Mouse (Mus musculus): ENCODE results near the gene Hoxb9. TPM values are rescaled to one million over a fixed set of nuclear protein-coding genes. Genes with fewer than 3 reads are reported as not detected.

Hoxb9 gene
- polyA plus RNA-seq, 1 experiment from 2014 or later, result 7.2 TPM

GRCm38 (mm10) chr11:96271541-96272011 lies 319 bp downstream of the Hoxb9 start:
- peaks cover 14% of the 10 kb centered on the region for H3K4me1 ChIP-seq (replicated peaks)
- H3K9ac ChIP-seq, result peak overlapping the region; percentile 61
- H3K9me3 ChIP-seq, result no peaks in the 10 kb centered on the region
- H3K4me3 ChIP-seq, result peak overlapping the region; percentile 34
- ATAC-seq (ENCODE audit: low FRiP score), result no peak
- H3K4me2 ChIP-seq, result peak overlapping the region; percentile 39
- peaks cover 98% of the 10 kb centered on the region for H3K27me3 ChIP-seq
- peak overlapping the region; percentile 73 for H3K27ac ChIP-seq
- under 1% methylated on average over 52 of the region's 52 CpGs for WGBS
- no peaks in the 10 kb centered on the region for H3K36me3 ChIP-seq

- no peak for ATAC-seq (ENCODE audit: low FRiP score)
- Histone ChIP-seq H3K36me3 (no peaks in the 10 kb centered on the region), H3K4me2 (peak overlapping the region; percentile 39), H3K9ac (peak overlapping the region; percentile 61), H3K27ac (peak overlapping the region; percentile 73), H3K4me3 (peak overlapping the region; percentile 34), H3K27me3 (peaks cover 98% of the 10 kb centered on the region), H3K9me3 (no peaks in the 10 kb centered on the region), H3K4me1 (replicated peaks) (peaks cover 14% of the 10 kb centered on the region)
- WGBS, result under 1% methylated on average over 57 of the region's 58 CpGs
Observed at GRCm38 (mm10) chr11:96272024-96272921, 1.0 kb downstream of the Hoxb9 start.

GRCm38 (mm10) chr11:96274428-96274827 lies 3.2 kb downstream of the Hoxb9 start:
- Histone ChIP-seq H3K4me1 (replicated peaks) (peaks cover 14% of the 10 kb centered on the region), H3K9me3 (no peaks in the 10 kb centered on the region), H3K4me2 (peak overlapping the region; percentile 31), H3K36me3 (no peaks in the 10 kb centered on the region), H3K27me3 (peaks cover 98% of the 10 kb centered on the region), H3K27ac (peak overlapping the region; percentile 73), H3K4me3 (peak overlapping the region; percentile 34), H3K9ac (0 out of 2 replicates have a peak overlapping the region, but pooled peaks have one; percentile 61)
- WGBS, result 3% methylated on average over 10 of the region's 10 CpGs
- ATAC-seq (ENCODE audit: low FRiP score), result no peak

GRCm38 (mm10) chr11:96275896-96276295 lies 4.6 kb downstream of the Hoxb9 start:
- Histone ChIP-seq H3K9ac (no peak overlapping the region), H3K4me2 (peak overlapping the region; percentile 43; the same call in 1 of the 2 replicates), H3K4me1 (replicated peaks) (peaks cover 12% of the 10 kb centered on the region), H3K9me3 (no peaks in the 10 kb centered on the region), H3K27me3 (peaks cover 97% of the 10 kb centered on the region), H3K4me3 (no peak overlapping the region), H3K36me3 (no peaks in the 10 kb centered on the region), H3K27ac (0 out of 2 replicates have a peak overlapping the region, but pooled peaks have one; percentile 20)
- no peak for ATAC-seq (ENCODE audit: low FRiP score)
- WGBS, result 3% methylated on average over 4 of the region's 4 CpGs

GRCm38 (mm10) chr11:96277151-96278044 lies 6.1 kb downstream of the Hoxb9 start:
- peak overlapping the region; percentile 43 for H3K4me2 ChIP-seq
- WGBS, result 1% methylated on average over 35 of the region's 35 CpGs
- no peaks in the 10 kb centered on the region for H3K36me3 ChIP-seq
- ATAC-seq (ENCODE audit: low FRiP score), result no peak
- H3K4me3 ChIP-seq, result peak overlapping the region; percentile 17
- peaks cover 97% of the 10 kb centered on the region for H3K27me3 ChIP-seq
- H3K9ac ChIP-seq, result peak overlapping the region; percentile 49; the same call in 1 of the 2 replicates
- peaks cover 2% of the 10 kb centered on the region for H3K4me1 ChIP-seq (replicated peaks)
- H3K27ac ChIP-seq, result peak overlapping the region; percentile 83
- no peaks in the 10 kb centered on the region for H3K9me3 ChIP-seq

- ATAC-seq (ENCODE audit: low FRiP score), result no peak
- no peaks in the 10 kb centered on the region for H3K4me1 ChIP-seq (replicated peaks)
- no peaks in the 10 kb centered on the region for H3K9me3 ChIP-seq
- peak overlapping the region; percentile 43 for H3K4me2 ChIP-seq
- no peak overlapping the region for H3K9ac ChIP-seq
- H3K36me3 ChIP-seq, result no peaks in the 10 kb centered on the region
- peak overlapping the region; percentile 83 for H3K27ac ChIP-seq
- H3K4me3 ChIP-seq, result 0 out of 2 replicates have a peak overlapping the region, but pooled peaks have one; percentile 5
- peaks cover 95% of the 10 kb centered on the region for H3K27me3 ChIP-seq
- WGBS, result 19% methylated on average over 14 of the region's 14 CpGs
Observed at GRCm38 (mm10) chr11:96278324-96278723, 7.1 kb downstream of the Hoxb9 start.

GRCm38 (mm10) chr11:96278773-96279172 lies 7.5 kb downstream of the Hoxb9 start:
- Histone ChIP-seq H3K9ac (no peak overlapping the region), H3K36me3 (no peaks in the 10 kb centered on the region), H3K27me3 (peaks cover 95% of the 10 kb centered on the region), H3K4me2 (peak overlapping the region; percentile 49), H3K4me1 (replicated peaks) (no peaks in the 10 kb centered on the region), H3K27ac (peak overlapping the region; percentile 83; the same call in 1 of the 2 replicates), H3K9me3 (no peaks in the 10 kb centered on the region), H3K4me3 (no peak overlapping the region)
- ATAC-seq (ENCODE audit: low FRiP score), result 0 out of 2 replicates have a peak, but pooled peaks have one; percentile 46
- under 1% methylated on average over 9 of the region's 9 CpGs for WGBS

- Histone ChIP-seq H3K27ac (peak overlapping the region; percentile 81), H3K4me2 (peak overlapping the region; percentile 49), H3K4me3 (peak overlapping the region; percentile 30), H3K9ac (peak overlapping the region; percentile 71), H3K9me3 (no peaks in the 10 kb centered on the region), H3K36me3 (no peaks in the 10 kb centered on the region), H3K27me3 (peaks cover 95% of the 10 kb centered on the region), H3K4me1 (replicated peaks) (no peaks in the 10 kb centered on the region; the same call in 1 of the 2 replicates)
- 0 out of 2 replicates have a peak, but pooled peaks have one; percentile 50 for ATAC-seq (ENCODE audit: low FRiP score)
- 3% methylated on average over 31 of the region's 31 CpGs for WGBS
Observed at GRCm38 (mm10) chr11:96279421-96280233, 8.4 kb downstream of the Hoxb9 start.

GRCm38 (mm10) chr11:96280399-96281378 lies 9.4 kb downstream of the Hoxb9 start:
- WGBS, result 11% methylated on average over 8 of the region's 8 CpGs
- Histone ChIP-seq H3K27ac (peak overlapping the region; percentile 81), H3K4me3 (peak overlapping the region; percentile 48), H3K4me2 (peak overlapping the region; percentile 54), H3K9ac (peak overlapping the region; percentile 71), H3K4me1 (replicated peaks) (no peaks in the 10 kb centered on the region; the same call in none of the 2 replicates), H3K9me3 (no peaks in the 10 kb centered on the region), H3K36me3 (no peaks in the 10 kb centered on the region), H3K27me3 (peaks cover 94% of the 10 kb centered on the region)
- ATAC-seq (ENCODE audit: low FRiP score), result no peak

- no peak for ATAC-seq (ENCODE audit: low FRiP score)
- Histone ChIP-seq H3K4me1 (replicated peaks) (no peaks in the 10 kb centered on the region; the same call in none of the 2 replicates), H3K27ac (peak overlapping the region; percentile 81), H3K4me2 (peak overlapping the region; percentile 54), H3K36me3 (no peaks in the 10 kb centered on the region), H3K27me3 (peaks cover 93% of the 10 kb centered on the region), H3K4me3 (peak overlapping the region; percentile 48), H3K9me3 (no peaks in the 10 kb centered on the region), H3K9ac (peak overlapping the region; percentile 49)
- 6% methylated on average over 18 of the region's 18 CpGs for WGBS
Observed at GRCm38 (mm10) chr11:96281396-96281795, 10.1 kb downstream of the Hoxb9 start.
